Mouse (Mus musculus): ENCODE measurements around the gene Ttyh2. TPM values are rescaled to one million over a fixed set of nuclear protein-coding genes. Genes with fewer than 3 reads are reported as not detected.
"Not testable (repeated sequence)": the region's sequence is repeated elsewhere in the genome, so short reads cannot be mapped to it uniquely, and the experiment has no call there.

The Ttyh2 gene
- total RNA-seq, 2 experiments from 2014 or later, result 21.7 TPM

GRCm38 (mm10) chr11:114655350-114656008 lies 19.8 kb upstream of the Ttyh2 start:
- intact Hi-C loops (cut with DNase I), result no loop called here
- no peak for DNase-seq (ENCODE audit: extremely low spot score in 1 of 2, low spot score in 2 of 2)

- intact Hi-C loops (cut with DNase I), result no loop called here
- DNase-seq (ENCODE audit: extremely low spot score in 1 of 2, low spot score in 2 of 2), result peak in 1 of 2 experiments; percentile 24
Observed at GRCm38 (mm10) chr11:114656994-114657644, 18.1 kb upstream of the Ttyh2 start.

- intact Hi-C loops (cut with DNase I), result no loop called here
- DNase-seq (ENCODE audit: extremely low spot score in 1 of 2, low spot score in 2 of 2), result peak; percentile 56 to 74
Observed at GRCm38 (mm10) chr11:114657737-114658136, 17.5 kb upstream of the Ttyh2 start.

GRCm38 (mm10) chr11:114662161-114662560 lies 13.1 kb upstream of the Ttyh2 start:
- intact Hi-C loops (cut with DNase I), result no loop called here
- peak in 1 of 2 experiments; percentile 18 for DNase-seq (ENCODE audit: extremely low spot score in 1 of 2, low spot score in 2 of 2)

GRCm38 (mm10) chr11:114662746-114663362 lies 12.4 kb upstream of the Ttyh2 start:
- intact Hi-C loops (cut with DNase I), result no loop called here

GRCm38 (mm10) chr11:114664164-114664563 lies 11.1 kb upstream of the Ttyh2 start:
- DNase-seq (ENCODE audit: extremely low spot score in 1 of 2, low spot score in 2 of 2), result no peak
- intact Hi-C loops (cut with DNase I), result no loop called here

More at GRCm38 (mm10) chr11:114662746-114663362, 12.4 kb upstream of the Ttyh2 start:
- DNase-seq (ENCODE audit: extremely low spot score in 1 of 2, low spot score in 2 of 2), result peak; percentile 73 to 75

- intact Hi-C loops (cut with DNase I), result no loop called here
- no peak for DNase-seq (ENCODE audit: extremely low spot score in 1 of 2, low spot score in 2 of 2)
Observed at GRCm38 (mm10) chr11:114665463-114665862, 9.8 kb upstream of the Ttyh2 start.

GRCm38 (mm10) chr11:114666786-114667185 lies 8.4 kb upstream of the Ttyh2 start:
- DNase-seq (ENCODE audit: extremely low spot score in 1 of 2, low spot score in 2 of 2), result peak in 1 of 2 experiments; percentile 22
- intact Hi-C loops (cut with DNase I), result no loop called here

- DNase-seq (ENCODE audit: extremely low spot score in 1 of 2, low spot score in 2 of 2), result peak in 1 of 2 experiments; percentile 20
- intact Hi-C loops (cut with DNase I), result no loop called here
Observed at GRCm38 (mm10) chr11:114667236-114667931, 7.8 kb upstream of the Ttyh2 start.

- DNase-seq (ENCODE audit: extremely low spot score in 1 of 2, low spot score in 2 of 2), result peak in 1 of 2 experiments; percentile 49
- intact Hi-C loops (cut with DNase I), result not testable (repeated sequence)
Observed at GRCm38 (mm10) chr11:114667932-114668285, 7.3 kb upstream of the Ttyh2 start.

GRCm38 (mm10) chr11:114668301-114668710 lies 6.9 kb upstream of the Ttyh2 start, which contains the start of gene Rpl38:
Gene Rpl38 (plus strand): TSS chr11:114668524.
- peak; percentile 94 to 97 for DNase-seq (ENCODE audit: extremely low spot score in 1 of 2, low spot score in 2 of 2)
- intact Hi-C loops (cut with DNase I), result no loop called here

- intact Hi-C loops (cut with DNase I), result no loop called here
- peak; percentile 75 to 91 for DNase-seq (ENCODE audit: extremely low spot score in 1 of 2, low spot score in 2 of 2)
Observed at GRCm38 (mm10) chr11:114668741-114669623, 6.2 kb upstream of the Ttyh2 start.

- intact Hi-C loops (cut with DNase I), result loop anchor here (5.0 kb wide), 1 partner anchor 243 kb away; no protein-coding TSS in a partner anchor
- peak in 1 of 2 experiments; percentile 80 for DNase-seq (ENCODE audit: extremely low spot score in 1 of 2, low spot score in 2 of 2)
Observed at GRCm38 (mm10) chr11:114669651-114670168, 5.5 kb upstream of the Ttyh2 start.

- intact Hi-C loops (cut with DNase I), result loop anchor here (5.0 kb wide), 1 partner anchor 241 kb away; no protein-coding TSS in a partner anchor
Observed at GRCm38 (mm10) chr11:114671147-114671546, 4.1 kb upstream of the Ttyh2 start.

GRCm38 (mm10) chr11:114672794-114673718 lies 2.2 kb upstream of the Ttyh2 start:
- peak in 1 of 2 experiments; percentile 76 for DNase-seq (ENCODE audit: extremely low spot score in 1 of 2, low spot score in 2 of 2)

More at GRCm38 (mm10) chr11:114671147-114671546, 4.1 kb upstream of the Ttyh2 start:
- DNase-seq (ENCODE audit: extremely low spot score in 1 of 2, low spot score in 2 of 2), result no peak

GRCm38 (mm10) chr11:114673719-114674050 lies 1.5 kb upstream of the Ttyh2 start:
- peak in 1 of 2 experiments; percentile 19 for DNase-seq (ENCODE audit: extremely low spot score in 1 of 2, low spot score in 2 of 2)
- intact Hi-C loops (cut with DNase I), result loop anchor here (5.0 kb wide), 1 partner anchor 239 kb away; no protein-coding TSS in a partner anchor

More at GRCm38 (mm10) chr11:114672794-114673718, 2.2 kb upstream of the Ttyh2 start:
- intact Hi-C loops (cut with DNase I), result loop anchor here (5.0 kb wide), 1 partner anchor 239 kb away; no protein-coding TSS in a partner anchor

GRCm38 (mm10) chr11:114674180-114674579 lies 1.1 kb upstream of the Ttyh2 start:
- no peak for DNase-seq (ENCODE audit: extremely low spot score in 1 of 2, low spot score in 2 of 2)
- intact Hi-C loops (cut with DNase I), result loop anchor here (5.0 kb wide), 1 partner anchor 238 kb away; no protein-coding TSS in a partner anchor
